Mouse (Mus musculus) embryonic fibroblast, embryonic 13.5 days (primary cell): ENCODE results near the gene Aqp2.

Experiments
- CTCF ChIP-seq: IDR thresholded peaks from 2 replicates; pipeline ENCODE4 v1.5.1; 2011; ENCODE audit warnings: mild to moderate bottlenecking, control low read depth, low read length, moderate library complexity, borderline replicate concordance; ENCODE audit not compliant: insufficient read depth
- POLR2A ChIP-seq: IDR thresholded peaks from 2 replicates; pipeline ENCODE4 v1.6.1; 2011; ENCODE audit warnings: low read depth, mild to moderate bottlenecking, control low read depth, low read length, moderate library complexity

DNA sequence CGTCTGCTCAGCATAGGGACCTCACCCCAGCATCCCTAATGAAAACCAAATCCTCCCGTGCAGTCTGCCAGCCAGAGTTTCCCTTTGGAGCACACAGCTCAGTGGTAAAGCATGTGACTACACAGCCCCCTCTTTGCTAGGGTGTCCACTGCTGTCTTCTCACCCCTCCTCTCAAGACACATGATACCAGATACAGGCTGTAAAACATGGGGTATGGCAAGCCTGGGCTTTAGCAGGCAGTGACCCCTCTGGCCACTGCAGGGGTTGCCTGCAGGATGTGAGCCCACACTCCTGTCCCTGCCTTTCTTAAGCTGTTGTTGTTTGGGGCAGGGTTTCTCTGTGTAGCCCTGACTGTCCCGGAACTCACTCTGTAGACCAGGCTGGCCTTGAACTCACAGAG, 46.8 kb upstream of the Aqp2 start:
- TF ChIP-seq POLR2A (no peak), CTCF (no peak)
